9 mouse cellular contexts compared by ENCODE assay signal in genomic region chr7:19628192-19628535, GRCm38 (mm10). TPM values are rescaled to one million over a fixed set of nuclear protein-coding genes. Genes with fewer than 3 reads are reported as not detected.
A peak's percentile ranks its signal among the peaks of the same experiment; 100 is the strongest.
DNase-seq lines count a peak whose midpoint lies in the region; ATAC-seq and TF ChIP-seq lines count a peak whose summit lies in the region.
"Had no signal": no experiment of that assay in that cellular context is flagged by ENCODE, and none has a peak within 500 bp of the region (broad histone marks: within the 10 kb centered on the region; RNA-seq: fewer than 3 reads in every experiment).

No protein-coding gene starts in this region.

- no peak for DNase-seq in heart, postnatal 0 days (ENCODE audit: low spot score)
- no peak for DNase-seq in heart, postnatal 14 days
- DNase-seq in MEL (ENCODE audit: low read depth, low spot score): no peak
- DNase-seq in forebrain, postnatal 0 days: no peak
- DNase-seq in left cerebral cortex, postnatal 25 days (ENCODE audit: low spot score in 2 of 2): no peak
- no peak for DNase-seq in embryo, embryonic 9.5 days (ENCODE audit: extremely low spot score)
- DNase-seq in left cerebral cortex, postnatal 14 days (ENCODE audit: low spot score in 2 of 2): no peak

- H3K27ac ChIP-seq in heart, postnatal 0 days (ENCODE audit: low read depth): peak overlapping the region; percentile 91
- H3K27ac ChIP-seq in MEL (ENCODE audit: control insufficient read depth, low read depth, low read length) (0 out of 2 replicates have a peak overlapping the region, but pooled peaks have one; percentile 17), macrophage (peak overlapping the region; percentile 52)
- H3K27ac ChIP-seq in forebrain, postnatal 0 days (ENCODE audit: low read depth, low read length): no peak overlapping the region

- peak overlapping the region; percentile 99 for H3K4me2 ChIP-seq in heart, postnatal 0 days (ENCODE audit: low read depth, low read length)
- peak overlapping the region; percentile 92 for H3K4me2 ChIP-seq in forebrain, postnatal 0 days (ENCODE audit: low read depth)

- TF ChIP-seq RAD21 in MEL (IDR thresholded peaks at IDR 0.05; ENCODE audit: low read depth, low read length): no peak

- TF ChIP-seq EP300 in heart, postnatal 0 days (IDR thresholded peaks at IDR 0.05; ENCODE audit: low read depth): no peak
- TF ChIP-seq EP300 in MEL (IDR thresholded peaks at IDR 0.05; ENCODE audit: low read depth in 1 of 2, low read length in 2 of 2): no peak

- peak overlapping the region; percentile 84 for H3K4me3 ChIP-seq in heart, postnatal 0 days (ENCODE audit: low read depth, low read length)
- peak overlapping the region; percentile 65 to 68 for H3K4me3 ChIP-seq in MEL (ENCODE audit: control insufficient read depth in 1 of 2, insufficient read depth in 1 of 2, low read depth in 2 of 2, low read length in 2 of 2)
- H3K4me3 ChIP-seq in forebrain, postnatal 0 days (ENCODE audit: low read depth, low read length): peak overlapping the region; percentile 76
- peak overlapping the region; percentile 42 for H3K4me3 ChIP-seq in macrophage (ENCODE audit: inconsistent target)

- TF ChIP-seq CTCF in heart, postnatal 0 days (IDR thresholded peaks at IDR 0.05; ENCODE audit: low read depth): no peak
- no peak for TF ChIP-seq CTCF in MEL (IDR thresholded peaks at IDR 0.05 in 2 of 3, conservative IDR thresholded peaks at IDR 0.05 in 1 of 3; ENCODE audit: control insufficient read depth in 1 of 3, insufficient read depth in 1 of 3, low read depth in 2 of 3, low read length in 3 of 3, poor library complexity in 1 of 3, severe bottlenecking in 1 of 3)
- TF ChIP-seq CTCF in forebrain, postnatal 0 days (IDR thresholded peaks at IDR 0.05; ENCODE audit: low read depth): no peak

- 0 out of 2 replicates have a peak, but pooled peaks cover 4% of the 10 kb centered on the region for H3K4me1 ChIP-seq in heart, postnatal 0 days (ENCODE audit: control insufficient read depth, insufficient read depth)
- H3K4me1 ChIP-seq in MEL (ENCODE audit: control insufficient read depth in 1 of 2, insufficient read depth in 2 of 2, low read length in 2 of 2): peaks cover 4 to 15% of the 10 kb centered on the region in 2 experiments
- H3K4me1 ChIP-seq in forebrain, postnatal 0 days (ENCODE audit: insufficient read depth): no peaks in the 10 kb centered on the region

- H3K9ac ChIP-seq in heart, postnatal 0 days (replicated peaks; ENCODE audit: low read depth, low read length): no peak overlapping the region
- peak overlapping the region; percentile 42; the same call in 1 of the 2 replicates for H3K9ac ChIP-seq in MEL (ENCODE audit: control insufficient read depth, low read depth, low read length, poor library complexity, severe bottlenecking)
- H3K9ac ChIP-seq in forebrain, postnatal 0 days: peak overlapping the region; percentile 49; the same call in 1 of the 2 replicates

- intact Hi-C loops in heart, postnatal 14 days (cut with DNase I): no loop called here
- intact Hi-C loops in left cerebral cortex, postnatal 25 days (cut with DNase I): no loop called here
- intact Hi-C loops in left cerebral cortex, postnatal 14 days (cut with DNase I): no loop called here

- ATAC-seq in heart, postnatal 0 days (ENCODE audit: insufficient read depth, low read depth): no peak
- no peak for ATAC-seq in forebrain, postnatal 0 days

- TF ChIP-seq POLR2A in MEL (IDR thresholded peaks at IDR 0.05; ENCODE audit: control insufficient read depth in 1 of 2, insufficient read depth in 1 of 2, low read depth in 1 of 2, low read length in 2 of 2, poor library complexity in 1 of 2): no peak

- H3K9me3 ChIP-seq in heart, postnatal 0 days (replicated peaks; ENCODE audit: control insufficient read depth, low read length): no peaks in the 10 kb centered on the region
- H3K9me3 ChIP-seq in MEL (replicated peaks; ENCODE audit: insufficient read depth, low read length): no peaks in the 10 kb centered on the region
- H3K9me3 ChIP-seq in forebrain, postnatal 0 days (ENCODE audit: low read length): no peaks in the 10 kb centered on the region

- H3K79me2 ChIP-seq in MEL (ENCODE audit: control insufficient read depth, insufficient read depth, low read length, poor library complexity): no peaks in the 10 kb centered on the region; the same call in 1 of the 2 replicates
- peaks cover 4% of the 10 kb centered on the region; the same call in 1 of the 2 replicates for H3K79me2 ChIP-seq in macrophage (ENCODE audit: inconsistent target)

- no peaks in the 10 kb centered on the region for H3K27me3 ChIP-seq in heart, postnatal 0 days (ENCODE audit: control insufficient read depth, insufficient read depth, low read length)
- no peaks in the 10 kb centered on the region for H3K27me3 ChIP-seq in MEL (ENCODE audit: control insufficient read depth in 1 of 2, insufficient read depth in 2 of 2, low read length in 2 of 2)
- no peaks in the 10 kb centered on the region for H3K27me3 ChIP-seq in forebrain, postnatal 0 days (ENCODE audit: insufficient read depth, low read length)
- H3K27me3 ChIP-seq: Patski had no signal

- WGBS in heart, postnatal 0 days: 16% methylated on average over 17 of the region's 17 CpGs
- 16% methylated on average over 17 of the region's 17 CpGs for WGBS in forebrain, postnatal 0 days
- 8% methylated on average over 17 of the region's 17 CpGs for WGBS in macrophage (ENCODE audit: missing documents)

- H3K36me3 ChIP-seq in heart, postnatal 0 days (replicated peaks; ENCODE audit: control insufficient read depth, insufficient read depth, low read length): peaks cover 13% of the 10 kb centered on the region; the same call in 1 of the 2 replicates
- H3K36me3 ChIP-seq in MEL (ENCODE audit: control insufficient read depth in 1 of 2, insufficient read depth in 2 of 2, low read length in 2 of 2) (peaks cover 0 to 12% of the 10 kb centered on the region in 2 experiments; a peak in 2 of 4 replicates), macrophage (ENCODE audit: inconsistent target) (peaks cover 17% of the 10 kb centered on the region; the same call in 1 of the 2 replicates)
- peaks cover 9% of the 10 kb centered on the region for H3K36me3 ChIP-seq in forebrain, postnatal 0 days (ENCODE audit: insufficient read depth)

RNA-seq across cellular contexts. Expression of gene Relb, which starts 1.1 kb away (rescaled TPM):
- 9.0 and 11.7 TPM in 2 replicates for total RNA-seq in heart, postnatal 0 days (2014; rRNA removed; ENCODE audit: low replicate concordance)
- 6.5 and 7.2 TPM in 2 replicates for polyA plus RNA-seq in heart, postnatal 0 days (2015; fragmentation: Nextera tagmentation; extraction: Ambion mirVana)
- total RNA-seq in heart, postnatal 14 days (2021): 1 to 10 TPM; 6.3 to 9.6 TPM
- total RNA-seq in MEL (2012; rRNA removed): 4.6 and 6.2 TPM in 2 replicates
- polyA plus RNA-seq in MEL (2012; ENCODE audit: insufficient read depth in 1 of 2, insufficient read length in 2 of 2, low read depth in 1 of 2, low replicate concordance in 2 of 2, missing spikeins in 1 of 2) (1 to 10 TPM in 1 of 2 experiments, not detected in 1; 7.7 TPM), macrophage (2018) (11.3 to 29.9 TPM (median 15.3 TPM) in 3 replicates)
- 6.5 and 6.9 TPM in 2 replicates for total RNA-seq in forebrain, postnatal 0 days (2014; rRNA removed)
- 4.5 and 5.4 TPM in 2 replicates for polyA plus RNA-seq in forebrain, postnatal 0 days (2015; fragmentation: Nextera tagmentation; extraction: Ambion mirVana)
- 100 to 1,000 TPM in 17 of 26 experiments, 10 to 100 TPM in 9; 37.2 to 506 (median 179) TPM for total RNA-seq in macrophage (2018; cell fraction: chromatin; rRNA removed)
- total RNA-seq in macrophage (2018; cell fraction: cytosol; rRNA removed): 100 to 1,000 TPM in 4 of 26 experiments, 10 to 100 TPM in 22; 23.6 to 145 (median 40.1) TPM
- 100 to 1,000 TPM in 16 of 26 experiments, 10 to 100 TPM in 10; 20.4 to 292 (median 128) TPM for total RNA-seq in macrophage (2018; cell fraction: nucleus; rRNA removed)
- total RNA-seq in left cerebral cortex, postnatal 25 days (2021): 1 to 10 TPM; 6.6 to 7.5 TPM
- total RNA-seq in left cerebral cortex, postnatal 14 days (2021): 1 to 10 TPM; 6.1 to 6.3 TPM

RNA-seq across cellular contexts. Expression of gene Clasrp, which starts 23.9 kb away (rescaled TPM):
- 18.9 and 75.2 TPM in 2 replicates for total RNA-seq in heart, postnatal 0 days (2014; rRNA removed; ENCODE audit: low replicate concordance)
- polyA plus RNA-seq in heart, postnatal 0 days (2015; fragmentation: Nextera tagmentation; extraction: Ambion mirVana): 13.4 and 17.5 TPM in 2 replicates
- 10 to 100 TPM; 21.5 to 22.6 TPM for total RNA-seq in heart, postnatal 14 days (2021)
- total RNA-seq in MEL (2012; rRNA removed): 29.9 and 31.1 TPM in 2 replicates
- polyA plus RNA-seq in MEL (2012; ENCODE audit: insufficient read depth in 1 of 2, insufficient read length in 2 of 2, low read depth in 1 of 2, low replicate concordance in 2 of 2, missing spikeins in 1 of 2) (10 to 100 TPM in 1 of 2 experiments, not detected in 1; 62.2 TPM), macrophage (2018) (14.0 to 24.9 TPM (median 16.3 TPM) in 3 replicates)
- 56.0 and 89.0 TPM in 2 replicates for total RNA-seq in forebrain, postnatal 0 days (2014; rRNA removed)
- polyA plus RNA-seq in forebrain, postnatal 0 days (2015; fragmentation: Nextera tagmentation; extraction: Ambion mirVana): 50.1 and 56.8 TPM in 2 replicates
- total RNA-seq in macrophage (2018; cell fraction: chromatin; rRNA removed): 100 to 1,000 TPM in 23 of 26 experiments, 10 to 100 TPM in 3; 86.3 to 338 (median 198) TPM
- 10 to 100 TPM in 14 of 26 experiments, 1 to 10 TPM in 12; 6.3 to 19.3 (median 10.5) TPM for total RNA-seq in macrophage (2018; cell fraction: cytosol; rRNA removed)
- total RNA-seq in macrophage (2018; cell fraction: nucleus; rRNA removed): 100 to 1,000 TPM in 6 of 26 experiments, 10 to 100 TPM in 20; 28.7 to 156 (median 67.4) TPM
- 10 to 100 TPM; 70.9 to 81.0 TPM for total RNA-seq in left cerebral cortex, postnatal 25 days (2021)
- 10 to 100 TPM; 84.4 to 84.6 TPM for total RNA-seq in left cerebral cortex, postnatal 14 days (2021)

RNA-seq across cellular contexts. Expression of gene Clptm1, which starts 36.7 kb away (rescaled TPM):
- 97.9 and 128 TPM in 2 replicates for total RNA-seq in heart, postnatal 0 days (2014; rRNA removed; ENCODE audit: low replicate concordance)
- polyA plus RNA-seq in heart, postnatal 0 days (2015; fragmentation: Nextera tagmentation; extraction: Ambion mirVana): 68.5 and 71.5 TPM in 2 replicates
- 10 to 100 TPM; 80.2 to 82.8 TPM for total RNA-seq in heart, postnatal 14 days (2021)
- total RNA-seq in MEL (2012; rRNA removed): 55.5 and 58.5 TPM in 2 replicates
- polyA plus RNA-seq in MEL (2012; ENCODE audit: insufficient read depth in 1 of 2, insufficient read length in 2 of 2, low read depth in 1 of 2, low replicate concordance in 2 of 2, missing spikeins in 1 of 2) (100 to 1,000 TPM in 1 of 2 experiments, 10 to 100 TPM in 1; 62.4 to 102 TPM), macrophage (2018) (90.5 to 113 TPM (median 108 TPM) in 3 replicates)
- 93.2 and 109 TPM in 2 replicates for total RNA-seq in forebrain, postnatal 0 days (2014; rRNA removed)
- 111 and 136 TPM in 2 replicates for polyA plus RNA-seq in forebrain, postnatal 0 days (2015; fragmentation: Nextera tagmentation; extraction: Ambion mirVana)
- 10 to 100 TPM; 18.3 to 69.4 (median 43.8) TPM for total RNA-seq in macrophage (2018; cell fraction: chromatin; rRNA removed)
- 100 to 1,000 TPM in 19 of 26 experiments, 10 to 100 TPM in 7; 75.5 to 147 (median 110) TPM for total RNA-seq in macrophage (2018; cell fraction: cytosol; rRNA removed)
- 100 to 1,000 TPM in 10 of 26 experiments, 10 to 100 TPM in 16; 49.4 to 161 (median 93.3) TPM for total RNA-seq in macrophage (2018; cell fraction: nucleus; rRNA removed)
- 100 to 1,000 TPM; 144 to 151 TPM for total RNA-seq in left cerebral cortex, postnatal 25 days (2021)
- 100 to 1,000 TPM; 156 to 159 TPM for total RNA-seq in left cerebral cortex, postnatal 14 days (2021)

RNA-seq across cellular contexts. Expression of gene Apoc2, which starts 49.6 kb away (rescaled TPM):
- total RNA-seq in heart, postnatal 0 days (2014; rRNA removed; ENCODE audit: low replicate concordance): not detected in 2 replicates
- 0.22 and 0.78 TPM in 2 replicates for polyA plus RNA-seq in heart, postnatal 0 days (2015; fragmentation: Nextera tagmentation; extraction: Ambion mirVana)
- total RNA-seq in heart, postnatal 14 days (2021): under 1 TPM; 0.41 to 0.55 TPM
- not detected in 2 replicates for total RNA-seq in MEL (2012; rRNA removed)
- not detected for polyA plus RNA-seq in MEL (2012; ENCODE audit: insufficient read depth in 1 of 2, insufficient read length in 2 of 2, low read depth in 1 of 2, low replicate concordance in 2 of 2, missing spikeins in 1 of 2)
- total RNA-seq in forebrain, postnatal 0 days (2014; rRNA removed): 0.86 TPM in 1 of 2 replicates, not detected in the other
- polyA plus RNA-seq in forebrain, postnatal 0 days (2015; fragmentation: Nextera tagmentation; extraction: Ambion mirVana): 0.50 TPM in 1 of 2 replicates, not detected in the other
- total RNA-seq in macrophage (2018; cell fraction: chromatin; rRNA removed): 1 to 10 TPM in 11 of 26 experiments, not detected in 15; 1.3 to 3.4 (median 2.2) TPM
- total RNA-seq in macrophage (2018; cell fraction: cytosol; rRNA removed): 10 to 100 TPM; 21.6 to 44.6 (median 31.8) TPM
- total RNA-seq in macrophage (2018; cell fraction: nucleus; rRNA removed): 10 to 100 TPM in 4 of 26 experiments, 1 to 10 TPM in 22; 2.1 to 15.0 (median 5.5) TPM
- 31.8 to 82.7 TPM (median 33.3 TPM) in 3 replicates for polyA plus RNA-seq in macrophage (2018)
- not detected for total RNA-seq in left cerebral cortex, postnatal 25 days (2021)
- total RNA-seq in left cerebral cortex, postnatal 14 days (2021): not detected
- polyA plus RNA-seq: Patski had no signal

RNA-seq across cellular contexts. Expression of gene Gemin7, which starts 50.8 kb away (rescaled TPM):
- total RNA-seq in heart, postnatal 0 days (2014; rRNA removed; ENCODE audit: low replicate concordance): 63.2 and 67.3 TPM in 2 replicates
- polyA plus RNA-seq in heart, postnatal 0 days (2015; fragmentation: Nextera tagmentation; extraction: Ambion mirVana): 114 and 115 TPM in 2 replicates
- total RNA-seq in heart, postnatal 14 days (2021): 10 to 100 TPM; 45.6 to 49.8 TPM
- total RNA-seq in MEL (2012; rRNA removed): 49.6 and 58.0 TPM in 2 replicates
- polyA plus RNA-seq in MEL (2012; ENCODE audit: insufficient read depth in 1 of 2, insufficient read length in 2 of 2, low read depth in 1 of 2, low replicate concordance in 2 of 2, missing spikeins in 1 of 2): 10 to 100 TPM in 1 of 2 experiments, not detected in 1; 78.7 TPM
- 38.2 and 56.4 TPM in 2 replicates for total RNA-seq in forebrain, postnatal 0 days (2014; rRNA removed)
- polyA plus RNA-seq in forebrain, postnatal 0 days (2015; fragmentation: Nextera tagmentation; extraction: Ambion mirVana): 145 and 148 TPM in 2 replicates
- total RNA-seq in macrophage (2018; cell fraction: chromatin; rRNA removed): 10 to 100 TPM in 10 of 26 experiments, 1 to 10 TPM in 16; 3.2 to 19.6 (median 8.9) TPM
- total RNA-seq in macrophage (2018; cell fraction: cytosol; rRNA removed): 10 to 100 TPM; 35.9 to 57.6 (median 43.0) TPM
- 10 to 100 TPM in 23 of 26 experiments, 1 to 10 TPM in 3; 9.0 to 31.5 (median 19.9) TPM for total RNA-seq in macrophage (2018; cell fraction: nucleus; rRNA removed)
- polyA plus RNA-seq in macrophage (2018): 16.9 to 46.6 TPM (median 40.7 TPM) in 3 replicates
- 10 to 100 TPM; 43.7 to 47.1 TPM for total RNA-seq in left cerebral cortex, postnatal 25 days (2021)
- total RNA-seq in left cerebral cortex, postnatal 14 days (2021): 10 to 100 TPM; 43.8 to 46.0 TPM
